Mouse (Mus musculus): Measurements from ENCODE around the gene 3100002H09Rik.

The 3100002H09Rik gene

GRCm38 (mm10) chr4:124610703-124611102, at the start of gene 3100002H09Rik:
3100002H09Rik (minus strand) TSS chr4:124610803.
- DNase-seq (ENCODE audit: low read depth) = no peak

GRCm38 (mm10) chr4:124659251-124660217, 48.9 kb upstream of the 3100002H09Rik start:
- peak; percentile 23 for DNase-seq (ENCODE audit: low read depth)

DNA sequence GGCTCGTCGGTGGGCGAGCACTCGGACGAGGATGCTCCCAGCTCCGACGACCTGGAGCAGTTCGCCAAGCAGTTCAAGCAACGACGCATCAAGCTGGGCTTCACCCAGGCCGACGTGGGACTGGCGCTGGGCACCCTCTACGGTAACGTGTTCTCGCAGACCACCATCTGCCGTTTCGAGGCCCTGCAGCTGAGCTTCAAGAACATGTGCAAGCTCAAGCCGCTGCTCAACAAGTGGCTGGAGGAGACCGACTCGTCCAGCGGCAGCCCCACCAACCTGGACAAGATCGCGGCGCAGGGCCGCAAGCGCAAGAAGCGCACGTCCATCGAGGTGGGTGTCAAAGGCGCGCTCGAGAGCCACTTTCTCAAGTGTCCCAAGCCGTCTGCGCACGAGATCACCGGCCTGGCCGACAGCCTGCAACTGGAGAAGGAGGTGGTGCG, 47.8 kb upstream of the 3100002H09Rik start:
- DNase-seq (ENCODE audit: low read depth) = peak; percentile 32

GRCm38 (mm10) chr4:124657781-124658180, 47.2 kb upstream of the 3100002H09Rik start:
- DNase-seq (ENCODE audit: low read depth) = peak; percentile 29

- DNase-seq (ENCODE audit: low read depth) = peak; percentile 72
Observed at GRCm38 (mm10) chr4:124656854-124657650, 46.4 kb upstream of the 3100002H09Rik start.

DNA sequence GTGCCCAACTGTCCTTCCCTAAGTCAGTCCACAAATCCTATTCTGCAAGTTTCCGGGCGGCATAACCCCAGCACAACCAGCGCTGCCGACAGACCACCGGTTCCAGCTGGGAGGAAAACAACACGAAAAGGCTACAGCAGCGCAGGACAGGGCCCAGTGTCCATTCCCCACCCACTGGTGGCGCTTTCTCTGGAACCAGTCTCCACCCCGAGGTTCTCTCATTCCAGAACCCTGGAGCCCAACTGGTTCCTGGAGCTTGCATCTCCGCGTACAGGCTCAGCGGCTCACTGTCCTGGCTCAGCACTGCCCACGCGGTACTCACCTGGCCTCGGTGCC, 45.9 kb upstream of the 3100002H09Rik start, which contains the start of gene Pou3f1:
Gene Pou3f1, plus strand, starts transcription at position 290 of the 336 bp plus-strand sequence.
- DNase-seq (ENCODE audit: low read depth) = no peak

GRCm38 (mm10) chr4:124652886-124653285, 42.3 kb upstream of the 3100002H09Rik start:
- DNase-seq (ENCODE audit: low read depth) = no peak

DNA sequence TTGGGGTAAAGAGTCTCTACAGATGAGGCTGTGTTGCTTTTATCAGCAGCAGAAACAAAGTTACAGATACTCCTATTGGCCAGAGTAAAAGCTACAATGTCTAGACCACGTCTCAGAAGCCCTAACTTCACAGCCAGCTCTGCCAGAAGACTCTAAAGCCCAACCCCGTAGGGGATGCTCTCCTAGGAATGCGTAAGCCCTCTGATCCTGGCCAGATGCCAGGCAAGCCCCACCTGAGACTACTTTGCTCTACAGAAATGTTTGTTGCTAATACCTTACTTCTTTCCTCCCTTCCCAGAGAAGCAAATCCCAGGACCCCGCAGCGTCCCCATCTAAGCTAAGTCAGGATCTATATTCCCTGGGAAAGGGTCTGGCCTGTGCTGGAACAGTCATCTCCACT, 37.3 kb upstream of the 3100002H09Rik start:
- no peak for DNase-seq (ENCODE audit: low read depth)

- DNase-seq (ENCODE audit: low read depth) = peak; percentile 32
Observed at GRCm38 (mm10) chr4:124646591-124646990, 36.0 kb upstream of the 3100002H09Rik start.

GRCm38 (mm10) chr4:124644974-124645433, 34.4 kb upstream of the 3100002H09Rik start:
- DNase-seq (ENCODE audit: low read depth) = no peak

DNA sequence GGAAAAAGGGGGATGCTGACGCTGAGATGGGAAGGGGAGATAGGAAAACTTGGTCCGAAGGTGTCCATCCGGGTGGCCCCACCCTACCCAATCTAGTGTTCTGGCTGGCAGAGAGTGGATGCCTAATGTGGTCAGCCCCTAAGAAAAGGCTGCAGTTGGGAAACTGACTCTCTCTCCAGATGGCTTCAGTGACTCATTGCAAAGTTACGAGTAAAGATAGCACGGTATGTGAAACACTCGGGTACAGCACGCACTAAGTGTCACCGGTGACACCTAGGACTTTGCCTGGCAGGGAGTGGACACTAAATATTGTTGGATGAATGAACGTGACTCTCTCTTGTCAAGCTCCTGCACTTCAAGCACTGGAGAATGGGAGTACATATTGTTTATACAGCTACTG, 33.3 kb upstream of the 3100002H09Rik start:
- no peak for DNase-seq (ENCODE audit: low read depth)

DNA sequence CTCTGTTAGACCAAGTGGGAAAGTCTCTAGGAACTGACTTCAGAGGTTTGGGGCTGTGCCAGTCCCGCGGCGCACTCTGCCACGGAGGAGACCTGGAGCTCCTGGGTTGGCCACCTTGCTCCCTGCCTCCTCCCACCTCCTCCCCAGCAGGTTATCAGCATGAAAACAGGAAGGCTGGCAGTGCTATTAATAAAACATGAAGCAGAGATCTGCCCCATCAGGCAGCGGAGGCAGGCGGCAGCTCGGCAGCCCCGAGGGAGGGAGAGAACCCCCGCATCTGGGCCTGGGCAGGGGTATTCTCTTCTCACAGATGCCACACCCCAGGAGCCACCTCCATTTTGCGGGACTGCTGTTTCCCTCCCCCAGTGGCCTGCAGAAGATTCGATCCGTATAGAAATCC, 29.1 kb upstream of the 3100002H09Rik start:
- no peak for DNase-seq (ENCODE audit: low read depth)

DNA sequence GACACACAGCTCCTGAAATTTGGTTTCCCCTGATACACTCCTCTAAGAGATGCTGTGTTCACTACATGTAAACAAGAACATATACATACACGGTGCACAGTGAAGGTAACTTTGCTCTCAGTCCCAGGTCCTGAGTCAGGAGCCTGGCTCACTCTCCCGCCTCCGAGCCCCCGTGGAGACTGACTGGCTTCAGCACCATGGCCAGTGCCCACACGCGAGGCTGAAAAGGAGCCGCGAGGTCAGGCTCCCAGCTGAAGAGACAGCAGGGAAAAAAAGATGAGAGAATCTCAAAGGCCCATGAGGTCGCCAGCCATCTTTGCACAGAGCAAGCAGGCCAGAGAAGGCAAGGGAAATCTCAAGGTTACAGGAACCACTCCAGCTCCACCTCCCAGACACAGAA, 22.7 kb upstream of the 3100002H09Rik start:
- DNase-seq (ENCODE audit: low read depth) = no peak

GRCm38 (mm10) chr4:124632856-124633255, 22.3 kb upstream of the 3100002H09Rik start:
- DNase-seq (ENCODE audit: low read depth) = no peak

- no peak for DNase-seq (ENCODE audit: low read depth)
Observed at GRCm38 (mm10) chr4:124631456-124631855, 20.9 kb upstream of the 3100002H09Rik start.

DNA sequence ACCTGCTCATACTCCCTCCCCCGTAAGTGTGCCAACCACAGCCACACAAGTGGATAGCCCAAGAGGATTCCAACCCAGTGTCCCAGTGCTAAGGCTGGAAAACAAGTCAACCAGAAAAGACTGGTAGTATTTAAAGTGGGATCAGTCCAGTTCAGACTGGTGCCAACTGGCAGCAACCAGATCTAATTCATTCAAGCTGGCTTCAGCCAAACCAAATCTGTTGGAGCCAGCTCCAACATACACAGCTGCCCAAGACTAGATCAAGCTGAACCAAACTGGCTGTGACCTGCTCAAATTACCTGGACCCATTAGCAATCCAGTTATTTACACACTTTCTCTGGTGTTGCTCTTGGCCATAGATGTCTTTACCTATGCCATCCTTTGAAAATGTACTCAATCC, 16.2 kb upstream of the 3100002H09Rik start:
- no peak for DNase-seq (ENCODE audit: low read depth)

DNA sequence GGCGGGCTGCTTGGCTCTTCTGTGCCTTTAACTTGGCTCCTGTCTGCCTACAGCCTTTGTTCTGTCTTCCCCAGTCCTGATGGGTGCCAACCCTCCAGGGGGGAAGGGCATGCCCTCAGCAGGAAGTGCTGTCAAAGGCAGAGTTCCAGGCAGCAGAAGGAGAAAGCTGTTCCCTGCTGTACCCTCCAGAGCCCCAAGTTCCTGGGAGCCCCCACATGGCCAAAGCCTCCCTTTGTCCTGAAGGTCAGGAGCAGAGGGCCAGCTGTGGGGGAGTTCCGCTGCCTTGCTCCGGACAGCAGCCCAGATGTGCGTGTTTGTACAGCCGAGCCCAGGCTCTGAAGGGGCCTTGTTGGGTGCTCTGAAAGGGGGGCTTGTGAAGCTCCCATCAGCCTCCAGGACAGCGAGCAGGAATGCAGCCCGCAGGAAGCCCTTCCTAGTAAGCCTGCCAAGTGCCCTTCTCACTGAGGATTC, 13.5 kb upstream of the 3100002H09Rik start:
- DNase-seq (ENCODE audit: low read depth) = no peak

DNA sequence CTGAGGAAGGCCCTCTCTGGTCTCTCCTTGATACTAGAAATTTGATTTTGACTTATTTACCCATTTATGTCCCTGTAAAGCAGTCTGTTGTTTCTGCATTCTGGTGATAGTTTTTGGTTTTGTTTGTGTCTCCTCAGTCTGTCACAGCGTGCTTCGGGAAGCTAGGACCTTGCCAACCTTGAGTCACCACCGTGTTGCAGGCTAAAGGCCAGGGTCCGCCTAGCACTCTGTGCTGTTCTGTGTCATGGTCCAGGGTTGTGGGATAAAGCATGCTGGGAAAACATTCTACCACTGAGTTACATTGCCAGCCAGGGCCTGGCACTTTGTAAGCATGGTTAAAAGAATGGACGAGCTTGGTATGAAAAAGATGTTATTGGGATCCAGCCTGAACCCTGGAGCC, 12.0 kb upstream of the 3100002H09Rik start:
- no peak for DNase-seq (ENCODE audit: low read depth)

GRCm38 (mm10) chr4:124621406-124621805, 10.8 kb upstream of the 3100002H09Rik start:
- DNase-seq (ENCODE audit: low read depth) = no peak

GRCm38 (mm10) chr4:124618599-124618998, 8.0 kb upstream of the 3100002H09Rik start:
- DNase-seq (ENCODE audit: low read depth) = no peak

DNA sequence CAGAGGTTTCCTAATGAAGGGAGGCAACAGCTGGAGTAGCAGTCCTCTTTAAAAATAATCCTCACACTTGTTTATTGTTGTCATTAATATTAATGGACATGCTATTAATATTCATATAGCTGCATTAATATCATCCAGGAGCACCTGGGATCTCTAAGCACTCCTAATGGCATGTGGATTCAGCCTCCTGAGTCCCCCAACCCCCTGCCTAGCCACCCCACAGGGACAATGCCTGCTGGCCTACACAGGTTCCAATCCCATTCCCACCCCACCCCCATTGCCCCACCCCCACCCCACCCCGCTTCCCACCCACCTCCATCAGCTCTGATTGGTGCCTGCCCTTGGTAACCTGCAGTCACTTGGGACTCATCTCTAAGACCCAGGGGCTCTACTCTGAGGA, 6.0 kb upstream of the 3100002H09Rik start:
- DNase-seq (ENCODE audit: low read depth) = no peak

DNA sequence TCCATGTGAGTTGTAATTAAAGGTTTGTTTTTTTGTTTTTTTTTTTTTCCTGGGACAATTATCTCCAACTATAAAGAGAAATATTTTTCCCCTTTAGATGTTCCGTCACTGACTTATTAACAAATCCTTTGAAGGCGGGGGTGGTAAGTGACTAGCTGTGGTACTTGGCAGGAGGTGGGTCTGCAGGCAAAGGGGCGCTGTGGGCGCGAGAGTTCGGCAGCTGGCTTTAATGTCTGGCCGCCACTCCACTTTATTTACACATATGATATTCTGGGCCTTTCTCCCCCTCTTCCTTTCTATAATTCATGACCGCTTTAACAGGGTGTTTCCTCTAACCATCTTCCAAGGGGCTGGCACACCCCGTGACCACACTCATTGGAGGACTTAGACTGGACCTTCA, 5.4 kb upstream of the 3100002H09Rik start:
- DNase-seq (ENCODE audit: low read depth) = no peak
